Mouse (Mus musculus) heart, adult 2 months (tissue): ENCODE measurements around the gene Gm49320.

Experiments
- CTCF ChIP-seq: fragments of 200-600 bp; IDR thresholded peaks from 2 replicates; pipeline ENCODE4 v1.8.1; 2022; ENCODE audit warnings: antibody characterized with exemption, mild to moderate bottlenecking, moderate library complexity
- EP300 ChIP-seq: fragments of 200-500 bp; IDR thresholded peaks from 2 replicates; pipeline ENCODE4 v1.6.1; 2011; ENCODE audit warnings: low read depth, low read length, control low read depth; ENCODE audit not compliant: insufficient read depth
- POLR2A ChIP-seq: fragments of 200-500 bp; IDR thresholded peaks from 2 replicates; pipeline ENCODE4 v1.6.1; 2011; ENCODE audit warnings: mild to moderate bottlenecking, low read depth, low read length, control low read depth; ENCODE audit not compliant: insufficient read depth

- TF ChIP-seq CTCF (no peak), POLR2A (no peak), EP300 (no peak)
These were observed 13.6 kb downstream of the Gm49320 start for GRCm38 (mm10) chr8:4252116-4252760.
